9 mouse cellular contexts compared by ENCODE assay signal in genomic region chr13:21158071-21158470, GRCm38 (mm10). TPM values are rescaled to one million over a fixed set of nuclear protein-coding genes. Genes with fewer than 3 reads are reported as not detected.
DNase-seq lines count a peak whose midpoint lies in the region; ATAC-seq and TF ChIP-seq lines count a peak whose summit lies in the region.
"Had no signal": no experiment of that assay in that cellular context is flagged by ENCODE, and none has a peak within 500 bp of the region (broad histone marks: within the 10 kb centered on the region; RNA-seq: fewer than 3 reads in every experiment).

No protein-coding gene starts in this region.

- no peak overlapping the region for H3K27ac ChIP-seq in kidney, embryonic 14.5 days (ENCODE audit: low read depth, low read length)
- no peak overlapping the region for H3K27ac ChIP-seq in embryonic facial prominence, embryonic 11.5 days (replicated peaks; ENCODE audit: low read depth, low read length)
- no peak overlapping the region for H3K27ac ChIP-seq in hindbrain, embryonic 15.5 days (replicated peaks)
- H3K27ac ChIP-seq in midbrain, embryonic 16.5 days (ENCODE audit: low read length): no peak overlapping the region
- no peak overlapping the region for H3K27ac ChIP-seq in kidney, adult 2 months (ENCODE audit: insufficient read depth, low read depth, low read length)

- H3K9me3 ChIP-seq in kidney, embryonic 14.5 days (ENCODE audit: control insufficient read depth, low read length): no peaks in the 10 kb centered on the region
- H3K9me3 ChIP-seq in embryonic facial prominence, embryonic 11.5 days (replicated peaks; ENCODE audit: control insufficient read depth, low read length): no peaks in the 10 kb centered on the region
- H3K9me3 ChIP-seq in hindbrain, embryonic 15.5 days: no peaks in the 10 kb centered on the region
- H3K9me3 ChIP-seq in midbrain, embryonic 16.5 days (replicated peaks; ENCODE audit: control insufficient read depth, low read length, poor library complexity, severe bottlenecking): no peaks in the 10 kb centered on the region

- ATAC-seq in kidney, embryonic 14.5 days (ENCODE audit: low FRiP score, low TSS enrichment): no peak
- ATAC-seq in embryonic facial prominence, embryonic 11.5 days (replicated peaks; ENCODE audit: insufficient number of reproducible peaks, low FRiP score, low TSS enrichment, low read depth): no peak
- ATAC-seq in hindbrain, embryonic 15.5 days (ENCODE audit: low FRiP score, low read depth): no peak
- no peak for ATAC-seq in midbrain, embryonic 16.5 days

- TF ChIP-seq CTCF in kidney, adult 2 months (conservative IDR thresholded peaks at IDR 0.05; ENCODE audit: insufficient read depth, insufficient read length, low read depth, low read length): no peak

- no peak for DNase-seq in kidney, postnatal 36 days
- DNase-seq in embryonic facial prominence, embryonic 11.5 days (ENCODE audit: low spot score): no peak
- no peak for DNase-seq in kidney, adult 2 months
- no peak for DNase-seq in cerebellum, postnatal 14 days
- DNase-seq in ovary, postnatal 36 days (ENCODE audit: low spot score): no peak

- no peak overlapping the region for H3K9ac ChIP-seq in kidney, embryonic 14.5 days (ENCODE audit: low read depth, low read length)
- H3K9ac ChIP-seq in embryonic facial prominence, embryonic 11.5 days (replicated peaks; ENCODE audit: low read length): no peak overlapping the region
- no peak overlapping the region for H3K9ac ChIP-seq in hindbrain, embryonic 15.5 days
- H3K9ac ChIP-seq in midbrain, embryonic 16.5 days (ENCODE audit: low read depth, low read length): no peak overlapping the region

- H3K27me3 ChIP-seq in kidney, embryonic 14.5 days (ENCODE audit: control insufficient read depth, insufficient read depth, low read length): no peaks in the 10 kb centered on the region
- H3K27me3 ChIP-seq in embryonic facial prominence, embryonic 11.5 days (ENCODE audit: control insufficient read depth, insufficient read depth, low read length): no peaks in the 10 kb centered on the region
- 0 out of 2 replicates have a peak, but pooled peaks cover 6% of the 10 kb centered on the region for H3K27me3 ChIP-seq in hindbrain, embryonic 15.5 days
- H3K27me3 ChIP-seq in midbrain, embryonic 16.5 days (ENCODE audit: control insufficient read depth, insufficient read depth, low read depth, low read length): no peaks in the 10 kb centered on the region
- no peaks in the 10 kb centered on the region for H3K27me3 ChIP-seq in kidney, adult 2 months (replicated peaks; ENCODE audit: control insufficient read depth, insufficient read depth, low read length)

- 11% methylated on average over 9 of the region's 9 CpGs for WGBS in kidney, embryonic 14.5 days
- 6% methylated on average over 9 of the region's 9 CpGs for WGBS in embryonic facial prominence, embryonic 11.5 days
- WGBS in hindbrain, embryonic 15.5 days: 5% methylated on average over 9 of the region's 9 CpGs
- WGBS in midbrain, embryonic 16.5 days: 6% methylated on average over 9 of the region's 9 CpGs
- 18% methylated on average over 9 of the region's 9 CpGs for WGBS in kidney, adult 2 months

- TF ChIP-seq POLR2A in kidney, adult 2 months (IDR thresholded peaks at IDR 0.05; ENCODE audit: low read depth, low read length): no peak

- peak overlapping the region; percentile 70; the same call in 1 of the 2 replicates for H3K4me3 ChIP-seq in kidney, embryonic 14.5 days (ENCODE audit: low read length)
- H3K4me3 ChIP-seq in embryonic facial prominence, embryonic 11.5 days (ENCODE audit: low read depth, low read length): 0 out of 2 replicates have a peak overlapping the region, but pooled peaks have one; percentile 7
- H3K4me3 ChIP-seq in hindbrain, embryonic 15.5 days: peak overlapping the region; percentile 69
- peak overlapping the region; percentile 71; the same call in 1 of the 2 replicates for H3K4me3 ChIP-seq in midbrain, embryonic 16.5 days (ENCODE audit: low read depth, low read length)
- H3K4me3 ChIP-seq in kidney, adult 2 months (ENCODE audit: insufficient read depth, low read depth, low read length): no peak overlapping the region

- H3K4me1 ChIP-seq in kidney, embryonic 14.5 days (ENCODE audit: control insufficient read depth, insufficient read depth, low read length): 0 out of 2 replicates have a peak, but pooled peaks cover 4% of the 10 kb centered on the region
- no peaks in the 10 kb centered on the region for H3K4me1 ChIP-seq in embryonic facial prominence, embryonic 11.5 days (ENCODE audit: control insufficient read depth, insufficient read depth, low read length)
- H3K4me1 ChIP-seq in hindbrain, embryonic 15.5 days (replicated peaks): peaks cover 9% of the 10 kb centered on the region; the same call in 1 of the 2 replicates
- H3K4me1 ChIP-seq in midbrain, embryonic 16.5 days (ENCODE audit: control insufficient read depth, insufficient read depth, low read length): peaks cover 8% of the 10 kb centered on the region; the same call in 1 of the 2 replicates
- H3K4me1 ChIP-seq in kidney, adult 2 months (ENCODE audit: control insufficient read depth, insufficient read depth, low read length): no peaks in the 10 kb centered on the region

- peak overlapping the region; percentile 95 for H3K4me2 ChIP-seq in kidney, embryonic 14.5 days (replicated peaks; ENCODE audit: low read depth, low read length)
- H3K4me2 ChIP-seq in embryonic facial prominence, embryonic 11.5 days (ENCODE audit: low read depth, low read length): peak overlapping the region; percentile 41; the same call in 1 of the 2 replicates
- H3K4me2 ChIP-seq in hindbrain, embryonic 15.5 days: peak overlapping the region; percentile 96
- H3K4me2 ChIP-seq in midbrain, embryonic 16.5 days (ENCODE audit: low read length): peak overlapping the region; percentile 90

- no peaks in the 10 kb centered on the region for H3K36me3 ChIP-seq in kidney, embryonic 14.5 days (ENCODE audit: control insufficient read depth, insufficient read depth, low read length)
- H3K36me3 ChIP-seq in embryonic facial prominence, embryonic 11.5 days (replicated peaks; ENCODE audit: control insufficient read depth, insufficient read depth, low read depth, low read length): no peaks in the 10 kb centered on the region
- H3K36me3 ChIP-seq in hindbrain, embryonic 15.5 days: no peaks in the 10 kb centered on the region
- H3K36me3 ChIP-seq in midbrain, embryonic 16.5 days (ENCODE audit: control insufficient read depth, insufficient read depth, low read length): no peaks in the 10 kb centered on the region
- no peaks in the 10 kb centered on the region for H3K36me3 ChIP-seq in kidney, adult 2 months (ENCODE audit: control insufficient read depth, insufficient read depth, low read length)

RNA-seq across cellular contexts. Expression of gene Olfr1368, which starts 12.4 kb away (rescaled TPM):
- polyA plus RNA-seq in kidney, embryonic 14.5 days (2014; fragmentation: Nextera tagmentation; extraction: Ambion mirVana): not detected in 2 replicates
- not detected in 2 replicates for polyA plus RNA-seq in embryonic facial prominence, embryonic 11.5 days (2014; fragmentation: Nextera tagmentation; extraction: Ambion mirVana)
- polyA plus RNA-seq in hindbrain, embryonic 15.5 days (2015; fragmentation: Nextera tagmentation; extraction: Ambion mirVana): not detected in 2 replicates
- not detected in 2 replicates for polyA plus RNA-seq in midbrain, embryonic 16.5 days (2015; fragmentation: Nextera tagmentation; extraction: Ambion mirVana)
- not detected in 2 replicates for polyA plus RNA-seq in kidney, adult 2 months (2012; rRNA removed)
- polyA plus RNA-seq: cerebellum, adult 2 months had no signal

RNA-seq across cellular contexts. Expression of gene Trim27, which starts 21.2 kb away (rescaled TPM):
- 145 and 164 TPM in 2 replicates for polyA plus RNA-seq in kidney, embryonic 14.5 days (2014; fragmentation: Nextera tagmentation; extraction: Ambion mirVana)
- 148 and 160 TPM in 2 replicates for polyA plus RNA-seq in embryonic facial prominence, embryonic 11.5 days (2014; fragmentation: Nextera tagmentation; extraction: Ambion mirVana)
- polyA plus RNA-seq in hindbrain, embryonic 15.5 days (2015; fragmentation: Nextera tagmentation; extraction: Ambion mirVana): 84.3 and 84.8 TPM in 2 replicates
- polyA plus RNA-seq in midbrain, embryonic 16.5 days (2015; fragmentation: Nextera tagmentation; extraction: Ambion mirVana): 70.6 and 73.6 TPM in 2 replicates
- 29.9 and 30.2 TPM in 2 replicates for polyA plus RNA-seq in kidney, adult 2 months (2012; rRNA removed)

RNA-seq across cellular contexts. Expression of gene Olfr263, which starts 28.6 kb away (rescaled TPM):
- not detected in 2 replicates for polyA plus RNA-seq in kidney, embryonic 14.5 days (2014; fragmentation: Nextera tagmentation; extraction: Ambion mirVana)
- polyA plus RNA-seq in embryonic facial prominence, embryonic 11.5 days (2014; fragmentation: Nextera tagmentation; extraction: Ambion mirVana): not detected in 2 replicates
- polyA plus RNA-seq in hindbrain, embryonic 15.5 days (2015; fragmentation: Nextera tagmentation; extraction: Ambion mirVana): not detected in 2 replicates
- polyA plus RNA-seq in midbrain, embryonic 16.5 days (2015; fragmentation: Nextera tagmentation; extraction: Ambion mirVana): not detected in 2 replicates
- polyA plus RNA-seq in kidney, adult 2 months (2012; rRNA removed): not detected in 2 replicates
- polyA plus RNA-seq: cerebellum, adult 2 months had no signal

RNA-seq across cellular contexts. Expression of gene Olfr1369-ps1, which starts 46.8 kb away (rescaled TPM):
- 0.06 TPM in 1 of 2 replicates, not detected in the other for polyA plus RNA-seq in kidney, embryonic 14.5 days (2014; fragmentation: Nextera tagmentation; extraction: Ambion mirVana)
- not detected in 2 replicates for polyA plus RNA-seq in embryonic facial prominence, embryonic 11.5 days (2014; fragmentation: Nextera tagmentation; extraction: Ambion mirVana)
- polyA plus RNA-seq in hindbrain, embryonic 15.5 days (2015; fragmentation: Nextera tagmentation; extraction: Ambion mirVana): 0.05 TPM in 1 of 2 replicates, not detected in the other
- 0.05 TPM in 1 of 2 replicates, not detected in the other for polyA plus RNA-seq in midbrain, embryonic 16.5 days (2015; fragmentation: Nextera tagmentation; extraction: Ambion mirVana)
- polyA plus RNA-seq in kidney, adult 2 months (2012; rRNA removed): not detected in 2 replicates
- polyA plus RNA-seq: cerebellum, adult 2 months had no signal

Comparison
In these comparisons a context has a peak if more than half of its experiments do, and no peak if none do; other contexts are left out.
1. H3K4me2 ChIP-seq: peak in every context shown above with its lines; median percentile 96 in hindbrain, embryonic 15.5 days; 95 in kidney, embryonic 14.5 days; 90 in midbrain, embryonic 16.5 days; 41 in embryonic facial prominence, embryonic 11.5 days.